Mouse (Mus musculus) ZHBTc4 (cell line): ENCODE results near the gene Poc1a.

ENCODE experiments used
- DNase-seq: peaks from one replicate; pipeline ENCODE4 v3.0.0-alpha.2; 2011; ENCODE audit warnings: low read depth, low spot score

The Poc1a gene

DNA sequence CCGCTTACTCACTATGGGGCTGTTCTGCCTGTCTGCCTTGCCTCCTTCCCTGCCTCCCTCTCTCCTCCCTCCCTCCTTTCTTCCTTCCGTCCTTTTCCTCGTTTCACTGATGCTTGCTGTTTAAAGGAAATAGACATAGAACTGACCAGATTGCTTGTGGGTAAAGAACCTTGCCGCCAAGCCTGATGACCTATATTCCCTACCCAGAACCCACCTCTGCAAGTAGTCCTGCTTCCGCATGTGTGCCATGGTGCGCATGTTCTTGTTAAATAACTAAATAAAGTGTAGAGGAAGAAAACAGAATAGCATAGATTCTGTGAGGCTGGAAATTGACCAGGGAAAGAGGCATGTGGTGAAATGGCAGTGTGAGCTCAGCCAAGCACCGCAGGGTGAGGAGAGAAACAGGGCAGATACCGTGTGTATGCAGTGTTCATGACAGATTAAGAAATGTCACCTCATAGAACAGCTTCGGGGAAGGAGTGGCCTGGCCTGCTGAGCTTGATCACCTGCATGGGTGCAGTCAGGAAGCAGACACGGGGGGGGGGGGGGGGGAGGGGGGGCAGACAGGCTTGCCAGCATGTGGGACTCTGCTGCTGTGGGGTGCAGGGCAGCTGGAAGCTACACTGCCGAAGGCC is 20.7 kb downstream of the Poc1a start:
- no peak for DNase-seq

GRCm38 (mm10) chr9:106302446-106303150 is 21.7 kb downstream of the Poc1a start:
- no peak for DNase-seq

DNA sequence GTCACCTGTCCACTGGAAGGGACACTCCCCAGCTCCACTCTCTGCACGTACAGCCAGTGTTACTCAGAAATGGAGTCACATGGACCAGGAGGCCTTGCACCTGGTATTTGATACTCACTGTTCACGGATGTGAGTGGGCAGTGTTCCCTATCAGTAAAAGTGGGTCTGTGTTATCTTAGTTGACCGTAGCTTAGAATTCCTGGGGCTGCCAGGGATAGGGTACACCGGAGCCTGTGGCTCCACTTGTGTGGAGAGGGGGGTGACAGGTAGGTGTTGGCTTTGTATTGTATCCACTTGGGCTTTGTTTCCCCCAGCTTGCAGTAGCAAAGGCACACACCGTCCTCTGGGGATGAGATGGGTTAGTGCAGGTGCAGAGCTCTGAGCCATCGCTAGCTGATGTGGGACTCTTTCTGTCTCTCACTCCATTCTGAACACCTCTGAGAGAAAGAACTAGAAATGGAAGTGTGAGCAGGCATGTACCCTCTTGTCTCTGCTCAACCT is 22.6 kb downstream of the Poc1a start:
- no peak for DNase-seq

DNA sequence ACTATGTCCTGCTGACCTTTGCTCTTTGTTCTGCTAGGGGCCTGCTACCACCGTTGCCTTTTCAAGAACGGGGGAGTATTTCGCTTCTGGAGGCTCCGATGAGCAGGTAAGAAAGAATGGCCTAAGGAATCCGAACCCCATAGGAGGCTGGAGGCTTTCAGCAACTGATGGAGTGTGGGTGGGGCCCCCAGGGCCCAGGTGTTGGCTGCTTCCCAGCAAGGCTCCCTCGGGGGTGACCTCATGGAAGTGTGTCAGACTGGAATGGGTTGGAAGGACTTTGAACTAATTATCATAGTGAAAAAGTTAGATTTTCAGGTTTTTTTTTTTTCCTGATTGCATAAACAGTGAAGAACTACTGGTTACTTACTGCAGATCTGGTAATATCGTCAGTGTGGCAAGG is 24.4 kb downstream of the Poc1a start:
- no peak for DNase-seq

- peak; percentile 74 for DNase-seq
Measured at GRCm38 (mm10) chr9:106306662-106307351, 25.9 kb downstream of the Poc1a start.

GRCm38 (mm10) chr9:106308151-106308550 is 27.3 kb downstream of the Poc1a start:
- no peak for DNase-seq

- DNase-seq = no peak
Measured at GRCm38 (mm10) chr9:106308555-106308954, 27.7 kb downstream of the Poc1a start.

DNA sequence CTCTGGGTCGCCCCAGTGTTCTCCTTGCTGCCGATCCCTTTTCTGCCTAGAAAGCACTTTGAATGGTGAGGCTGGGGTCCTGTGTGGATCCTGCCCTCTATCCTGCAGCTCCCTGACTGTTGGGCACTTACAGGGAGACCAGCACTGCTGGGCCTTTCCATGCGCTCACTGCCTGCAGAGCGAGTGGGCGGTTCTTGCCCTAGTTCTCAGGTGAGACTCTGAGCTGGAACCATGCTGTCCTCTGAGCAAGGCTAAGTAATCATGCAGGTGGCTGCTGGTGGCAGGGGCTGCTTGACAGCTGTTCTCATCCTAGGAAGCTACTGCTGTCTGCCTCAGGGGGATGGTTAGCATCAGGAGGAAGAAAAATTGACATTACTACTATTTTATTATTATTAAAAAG is 28.1 kb downstream of the Poc1a start:
- no peak for DNase-seq

- DNase-seq = no peak
Measured at GRCm38 (mm10) chr9:106309859-106310258, 29.0 kb downstream of the Poc1a start.

DNA sequence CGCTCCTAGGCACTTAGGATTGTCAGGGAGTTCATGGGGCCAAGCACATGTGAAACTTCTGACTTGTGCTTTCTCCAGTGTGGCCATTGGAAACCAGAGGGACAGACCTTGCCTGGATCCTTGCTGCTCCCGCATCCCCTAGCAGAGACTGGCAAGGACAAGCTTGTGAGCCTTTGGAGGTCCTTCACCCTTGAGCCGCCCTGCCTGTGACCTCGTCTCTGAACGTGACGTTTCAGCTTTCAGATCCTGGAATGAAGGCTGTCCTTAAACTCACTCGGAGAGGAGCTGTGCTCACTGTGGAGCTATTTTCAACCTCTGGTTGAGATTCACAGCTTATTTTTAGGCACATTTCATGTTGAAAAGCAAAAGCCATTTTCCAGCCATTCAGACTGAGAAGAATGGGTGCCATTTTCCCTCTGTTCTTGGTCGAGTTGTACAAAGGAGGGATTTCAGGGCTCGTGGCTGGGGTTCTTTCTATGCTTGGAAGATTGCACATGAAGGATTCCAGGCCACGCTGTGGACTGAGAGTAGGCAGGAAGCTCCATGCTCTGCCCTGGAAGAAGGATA is 30.8 kb downstream of the Poc1a start:
- DNase-seq = no peak

GRCm38 (mm10) chr9:106312950-106313360 is 32.1 kb downstream of the Poc1a start:
- no peak for DNase-seq

- no peak for DNase-seq
Measured at GRCm38 (mm10) chr9:106314196-106314595, 33.3 kb downstream of the Poc1a start.

DNA sequence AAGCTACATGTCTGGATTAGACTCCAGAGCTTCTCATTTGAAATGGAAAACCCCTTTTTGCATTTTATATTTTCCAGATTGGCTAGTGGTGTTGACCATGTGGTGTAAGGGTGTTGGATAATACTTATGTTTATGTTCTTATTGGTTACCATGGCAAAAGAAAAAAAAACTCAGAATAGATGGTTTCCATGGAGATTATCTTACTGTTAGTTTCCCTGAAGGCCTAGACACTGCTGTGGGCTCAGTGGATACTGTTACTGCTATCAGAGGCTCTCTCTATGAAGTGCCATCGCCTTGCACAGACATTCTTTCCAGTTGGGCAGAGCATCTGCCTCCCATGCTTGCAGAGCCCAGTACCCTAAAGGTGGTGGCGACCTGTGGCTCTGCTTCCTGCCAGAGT is 37.2 kb downstream of the Poc1a start:
- DNase-seq = no peak

GRCm38 (mm10) chr9:106319095-106319494 is 38.2 kb downstream of the Poc1a start:
- DNase-seq = no peak

DNA sequence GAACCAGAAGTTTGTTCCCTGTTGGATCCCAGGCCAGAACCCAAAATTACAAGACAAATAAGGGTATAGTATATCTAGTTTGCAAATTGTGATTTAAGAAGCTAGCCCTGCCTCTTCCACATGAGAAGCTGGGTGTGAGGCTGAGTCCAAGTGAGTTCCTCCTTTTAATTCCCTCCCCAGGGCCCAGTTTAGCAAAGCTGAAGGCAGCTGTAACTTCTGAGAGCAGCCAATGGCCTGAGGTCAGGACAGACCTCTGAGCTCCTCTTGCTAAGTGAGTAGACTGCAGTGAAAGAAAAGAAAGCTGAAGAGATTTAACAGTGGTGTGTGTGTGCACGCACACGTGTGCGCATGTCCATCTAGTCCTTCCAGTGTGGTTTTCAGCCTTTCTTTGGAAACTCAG is 41.6 kb downstream of the Poc1a start:
- no peak for DNase-seq

DNA sequence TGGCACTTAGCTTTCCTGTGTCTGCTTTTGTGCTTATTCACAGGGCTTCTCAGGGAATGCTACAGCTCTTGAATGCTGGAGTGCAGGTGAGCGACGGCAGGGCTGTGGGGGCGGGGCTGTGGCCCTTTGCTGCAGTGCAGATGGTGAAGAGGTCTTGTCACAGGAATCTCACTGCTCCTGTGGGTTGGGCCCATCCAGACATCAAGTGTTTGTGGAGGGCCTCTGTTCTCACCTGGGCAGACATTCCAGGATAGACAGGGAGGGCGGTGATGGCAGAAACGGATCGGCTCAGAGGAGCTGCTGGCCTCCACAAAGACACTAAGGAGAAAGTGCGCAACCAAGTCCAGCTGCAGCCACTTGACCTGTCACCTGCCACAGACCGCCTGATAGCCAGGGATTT is 45.4 kb downstream of the Poc1a start:
- DNase-seq = no peak

DNA sequence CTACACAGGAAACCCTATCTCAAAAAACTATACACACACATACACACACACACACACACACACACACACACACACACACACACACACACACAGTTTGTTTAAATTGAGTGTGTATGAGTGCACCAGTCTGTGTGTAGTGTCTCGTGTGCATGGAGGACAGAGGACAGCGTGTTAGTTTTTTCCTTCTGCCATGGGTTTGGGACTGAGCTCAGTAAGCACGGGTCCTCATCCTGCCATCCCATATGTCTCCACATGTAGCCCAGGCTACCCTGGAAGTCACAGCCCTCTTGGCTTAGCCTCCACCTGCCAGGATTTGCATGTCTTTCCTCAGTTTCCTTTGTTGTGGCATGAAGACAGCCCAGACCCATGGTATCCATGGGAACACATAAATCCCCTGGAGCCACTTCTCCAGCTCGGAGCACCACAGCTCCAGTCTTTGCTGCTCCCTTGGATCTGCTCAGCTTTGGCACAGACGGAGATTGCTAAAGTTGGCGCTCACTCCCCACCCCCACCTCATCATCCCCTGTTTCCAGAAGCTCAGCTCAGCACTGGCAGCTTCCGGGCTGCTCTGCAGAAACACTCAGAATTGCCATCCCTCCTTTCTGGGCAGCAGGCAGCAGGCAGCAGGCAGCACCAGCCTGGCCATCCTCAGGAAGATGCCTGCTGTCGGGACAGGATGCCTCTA is 46.4 kb downstream of the Poc1a start:
- DNase-seq = no peak

GRCm38 (mm10) chr9:106328068-106328610 is 47.3 kb downstream of the Poc1a start:
- DNase-seq = no peak

DNA sequence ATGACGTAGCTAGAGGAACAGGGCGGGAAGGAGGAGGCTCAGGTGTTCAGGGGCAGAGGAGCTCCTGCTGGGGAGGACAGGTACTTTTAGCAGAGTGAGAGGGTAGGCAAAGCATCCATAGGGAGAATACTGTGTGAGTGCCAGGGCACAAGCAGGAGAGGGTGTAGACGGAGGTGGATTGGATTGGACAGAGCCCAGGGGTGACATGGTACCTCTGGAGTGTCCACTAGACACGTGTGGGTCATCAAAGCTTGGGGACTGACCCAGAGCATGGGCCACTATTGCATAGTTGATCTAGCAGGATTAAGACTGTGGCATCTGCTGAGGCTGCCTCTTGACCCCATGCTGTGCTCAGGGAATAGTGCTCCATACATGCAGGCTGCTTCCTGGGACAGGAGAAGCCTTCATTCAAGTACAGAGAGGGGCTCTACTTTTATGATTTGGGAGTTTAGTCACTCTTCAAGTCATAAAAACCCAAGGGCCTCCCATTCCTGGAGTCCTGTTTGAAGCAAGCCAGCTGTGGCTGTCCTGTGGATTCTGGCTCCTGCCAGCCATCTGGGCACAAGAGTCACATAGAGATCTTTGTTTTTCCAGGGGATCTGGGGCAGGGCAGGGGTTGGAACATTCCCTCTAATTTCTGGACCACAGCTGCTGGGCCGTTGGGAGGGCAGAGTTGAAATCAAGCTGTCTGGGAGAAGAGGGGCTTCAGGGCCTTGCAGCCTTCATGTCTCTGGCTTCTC is 48.1 kb downstream of the Poc1a start:
- no peak for DNase-seq

DNA sequence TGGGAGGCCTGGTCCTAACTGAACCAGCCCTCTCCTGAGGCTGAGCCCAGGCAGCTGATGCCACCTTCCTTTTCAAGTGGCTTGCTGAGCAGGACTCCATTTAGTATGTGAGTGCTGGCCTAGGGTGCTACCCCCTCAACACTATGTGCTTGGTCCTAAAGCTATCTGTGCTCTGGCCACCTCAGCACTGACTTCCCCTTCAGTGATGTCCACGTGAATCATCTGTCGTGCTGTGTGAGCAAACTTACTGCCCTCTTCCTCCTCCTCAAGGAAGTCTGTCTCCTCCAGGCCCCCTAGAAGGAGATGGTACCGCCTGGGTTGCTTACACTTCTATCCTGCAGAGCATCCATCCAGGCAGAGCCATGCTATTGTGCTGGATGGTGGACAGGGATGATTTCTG is 51.9 kb downstream of the Poc1a start:
- DNase-seq = no peak

GRCm38 (mm10) chr9:106337620-106338019 is 56.8 kb downstream of the Poc1a start:
- no peak for DNase-seq
